Mouse (Mus musculus): ENCODE measurements around the gene Gcgr. TPM values are rescaled to one million over a fixed set of nuclear protein-coding genes. Genes with fewer than 3 reads are reported as not detected.

The Gcgr gene
- polyA plus RNA-seq, 1 experiment from 2014 or later, result not detected

GRCm38 (mm10) chr11:120491317-120492023 is 39.0 kb upstream of the Gcgr start, which contains the start of gene Slc25a10:
Gene Slc25a10, plus strand, starts transcription at chr11:120491840.
- H3K27me3 ChIP-seq (ENCODE audit: control insufficient read depth, insufficient read depth, low read length), result no peaks in the 10 kb centered on the region
- peaks cover 11% of the 10 kb centered on the region; the same call in 1 of the 2 replicates for H3K36me3 ChIP-seq (ENCODE audit: control insufficient read depth, insufficient read depth, low read length)
- no peaks in the 10 kb centered on the region for H3K9me3 ChIP-seq (ENCODE audit: control insufficient read depth, low read length)
- peak within 1 kb of the TSS; percentile 74 for H3K4me2 ChIP-seq (ENCODE audit: low read depth, low read length, severe bottlenecking)
- DNase-seq (ENCODE audit: low spot score) (peak; percentile 93), ATAC-seq (replicated peaks; ENCODE audit: low FRiP score) (peak; percentile 90)
- H3K27ac ChIP-seq (ENCODE audit: low read depth, low read length), result peak within 1 kb of the TSS; percentile 65; the same call in 1 of the 2 replicates
- peak within 1 kb of the TSS; percentile 79 for H3K9ac ChIP-seq (ENCODE audit: low read length)
- peaks cover 20% of the 10 kb centered on the region for H3K4me1 ChIP-seq (replicated peaks; ENCODE audit: control insufficient read depth, insufficient read depth, low read length)
- H3K4me3 ChIP-seq (ENCODE audit: low read depth, low read length), result peak within 1 kb of the TSS; percentile 92
- WGBS, result under 1% methylated on average over 35 of the region's 35 CpGs

GRCm38 (mm10) chr11:120492024-120492877 is 38.2 kb upstream of the Gcgr start:
- DNase-seq (ENCODE audit: low spot score) (no peak), ATAC-seq (replicated peaks; ENCODE audit: low FRiP score) (no peak; the same call in none of the 2 replicates)
- WGBS, result 0% methylated on average over 48 of the region's 48 CpGs

GRCm38 (mm10) chr11:120492878-120493203 is 37.7 kb upstream of the Gcgr start:
- peaks cover 11% of the 10 kb centered on the region; the same call in 1 of the 2 replicates for H3K36me3 ChIP-seq (ENCODE audit: control insufficient read depth, insufficient read depth, low read length)
- peak overlapping the region; percentile 74 for H3K4me2 ChIP-seq (ENCODE audit: low read depth, low read length, severe bottlenecking)
- H3K4me1 ChIP-seq (replicated peaks; ENCODE audit: control insufficient read depth, insufficient read depth, low read length), result peaks cover 20% of the 10 kb centered on the region
- H3K4me3 ChIP-seq (ENCODE audit: low read depth, low read length), result peak overlapping the region; percentile 92
- ATAC-seq (replicated peaks; ENCODE audit: low FRiP score), result no peak
- WGBS, result 25% methylated on average over 3 of the region's 3 CpGs
- DNase-seq (ENCODE audit: low spot score), result no peak
- no peaks in the 10 kb centered on the region for H3K27me3 ChIP-seq (ENCODE audit: control insufficient read depth, insufficient read depth, low read length)
- peak overlapping the region; percentile 79 for H3K9ac ChIP-seq (ENCODE audit: low read length)
- no peaks in the 10 kb centered on the region for H3K9me3 ChIP-seq (ENCODE audit: control insufficient read depth, low read length)
- H3K27ac ChIP-seq (ENCODE audit: low read depth, low read length), result no peak overlapping the region

More at GRCm38 (mm10) chr11:120492024-120492877, 38.2 kb upstream of the Gcgr start:
- Histone ChIP-seq H3K36me3 (ENCODE audit: control insufficient read depth, insufficient read depth, low read length) (peaks cover 13% of the 10 kb centered on the region; the same call in 1 of the 2 replicates), H3K9ac (ENCODE audit: low read length) (peak overlapping the region; percentile 79), H3K4me1 (replicated peaks; ENCODE audit: control insufficient read depth, insufficient read depth, low read length) (peaks cover 20% of the 10 kb centered on the region), H3K27me3 (ENCODE audit: control insufficient read depth, insufficient read depth, low read length) (no peaks in the 10 kb centered on the region), H3K4me2 (ENCODE audit: low read depth, low read length, severe bottlenecking) (peak overlapping the region; percentile 74), H3K9me3 (ENCODE audit: control insufficient read depth, low read length) (no peaks in the 10 kb centered on the region), H3K27ac (ENCODE audit: low read depth, low read length) (peak overlapping the region; percentile 65; the same call in 1 of the 2 replicates), H3K4me3 (ENCODE audit: low read depth, low read length) (peak overlapping the region; percentile 92)

- 75% methylated on average over 3 of the region's 3 CpGs for WGBS
- ATAC-seq (replicated peaks; ENCODE audit: low FRiP score), result no peak
- Histone ChIP-seq H3K4me1 (replicated peaks; ENCODE audit: control insufficient read depth, insufficient read depth, low read length) (peaks cover 20% of the 10 kb centered on the region), H3K27me3 (ENCODE audit: control insufficient read depth, insufficient read depth, low read length) (no peaks in the 10 kb centered on the region), H3K4me2 (ENCODE audit: low read depth, low read length, severe bottlenecking) (peak overlapping the region; percentile 74), H3K9ac (ENCODE audit: low read length) (peak overlapping the region; percentile 79), H3K36me3 (ENCODE audit: control insufficient read depth, insufficient read depth, low read length) (peaks cover 8% of the 10 kb centered on the region; the same call in 1 of the 2 replicates), H3K4me3 (ENCODE audit: low read depth, low read length) (peak overlapping the region; percentile 92; the same call in 1 of the 2 replicates), H3K9me3 (ENCODE audit: control insufficient read depth, low read length) (no peaks in the 10 kb centered on the region), H3K27ac (ENCODE audit: low read depth, low read length) (no peak overlapping the region)
- DNase-seq (ENCODE audit: low spot score), result no peak
Measured at GRCm38 (mm10) chr11:120493351-120493750, 37.1 kb upstream of the Gcgr start.

- ATAC-seq (replicated peaks; ENCODE audit: low FRiP score) (no peak), DNase-seq (ENCODE audit: low spot score) (no peak)
- H3K9me3 ChIP-seq (ENCODE audit: control insufficient read depth, low read length), result no peaks in the 10 kb centered on the region
- peaks cover 20% of the 10 kb centered on the region for H3K4me1 ChIP-seq (replicated peaks; ENCODE audit: control insufficient read depth, insufficient read depth, low read length)
- no peak overlapping the region for H3K27ac ChIP-seq (ENCODE audit: low read depth, low read length)
- peaks cover 4% of the 10 kb centered on the region; the same call in 1 of the 2 replicates for H3K36me3 ChIP-seq (ENCODE audit: control insufficient read depth, insufficient read depth, low read length)
- no peaks in the 10 kb centered on the region for H3K27me3 ChIP-seq (ENCODE audit: control insufficient read depth, insufficient read depth, low read length)
- WGBS, result 77% methylated on average over 3 of the region's 3 CpGs
- H3K9ac ChIP-seq (ENCODE audit: low read length), result no peak overlapping the region
- H3K4me2 ChIP-seq (ENCODE audit: low read depth, low read length, severe bottlenecking), result no peak overlapping the region
- no peak overlapping the region for H3K4me3 ChIP-seq (ENCODE audit: low read depth, low read length)
Measured at GRCm38 (mm10) chr11:120493911-120494310, 36.6 kb upstream of the Gcgr start.

- no peak for DNase-seq (ENCODE audit: low spot score)
- WGBS, result 96% methylated on average over 3 of the region's 3 CpGs
- Histone ChIP-seq H3K9me3 (ENCODE audit: control insufficient read depth, low read length) (no peaks in the 10 kb centered on the region), H3K4me1 (replicated peaks; ENCODE audit: control insufficient read depth, insufficient read depth, low read length) (peaks cover 11% of the 10 kb centered on the region), H3K9ac (ENCODE audit: low read length) (no peak overlapping the region), H3K27ac (ENCODE audit: low read depth, low read length) (no peak overlapping the region), H3K4me2 (ENCODE audit: low read depth, low read length, severe bottlenecking) (no peak overlapping the region), H3K4me3 (ENCODE audit: low read depth, low read length) (no peak overlapping the region), H3K27me3 (ENCODE audit: control insufficient read depth, insufficient read depth, low read length) (no peaks in the 10 kb centered on the region), H3K36me3 (ENCODE audit: control insufficient read depth, insufficient read depth, low read length) (peaks cover 2% of the 10 kb centered on the region; the same call in 1 of the 2 replicates)
- no peak for ATAC-seq (replicated peaks; ENCODE audit: low FRiP score)
Measured at GRCm38 (mm10) chr11:120497436-120497835, 33.1 kb upstream of the Gcgr start.

- Histone ChIP-seq H3K9me3 (ENCODE audit: control insufficient read depth, low read length) (no peaks in the 10 kb centered on the region), H3K4me3 (ENCODE audit: low read depth, low read length) (no peak overlapping the region), H3K4me2 (ENCODE audit: low read depth, low read length, severe bottlenecking) (no peak overlapping the region), H3K27me3 (ENCODE audit: control insufficient read depth, insufficient read depth, low read length) (no peaks in the 10 kb centered on the region), H3K27ac (ENCODE audit: low read depth, low read length) (no peak overlapping the region), H3K36me3 (ENCODE audit: control insufficient read depth, insufficient read depth, low read length) (peaks cover 2% of the 10 kb centered on the region; the same call in 1 of the 2 replicates), H3K9ac (ENCODE audit: low read length) (no peak overlapping the region), H3K4me1 (replicated peaks; ENCODE audit: control insufficient read depth, insufficient read depth, low read length) (peaks cover 5% of the 10 kb centered on the region)
- DNase-seq (ENCODE audit: low spot score) (peak; percentile 44), ATAC-seq (replicated peaks; ENCODE audit: low FRiP score) (no peak)
- WGBS, result 95% methylated on average over 12 of the region's 12 CpGs
Measured at GRCm38 (mm10) chr11:120498226-120498625, 32.3 kb upstream of the Gcgr start.

GRCm38 (mm10) chr11:120498891-120499290 is 31.6 kb upstream of the Gcgr start:
- Histone ChIP-seq H3K4me1 (replicated peaks; ENCODE audit: control insufficient read depth, insufficient read depth, low read length) (no peaks in the 10 kb centered on the region; the same call in none of the 2 replicates), H3K4me3 (ENCODE audit: low read depth, low read length) (no peak overlapping the region), H3K36me3 (ENCODE audit: control insufficient read depth, insufficient read depth, low read length) (peaks cover 2% of the 10 kb centered on the region; the same call in 1 of the 2 replicates), H3K9ac (ENCODE audit: low read length) (no peak overlapping the region), H3K27me3 (ENCODE audit: control insufficient read depth, insufficient read depth, low read length) (no peaks in the 10 kb centered on the region), H3K4me2 (ENCODE audit: low read depth, low read length, severe bottlenecking) (no peak overlapping the region), H3K27ac (ENCODE audit: low read depth, low read length) (no peak overlapping the region), H3K9me3 (ENCODE audit: control insufficient read depth, low read length) (no peaks in the 10 kb centered on the region)
- DNase-seq (ENCODE audit: low spot score) (peak; percentile 47), ATAC-seq (replicated peaks; ENCODE audit: low FRiP score) (no peak)
- 86% methylated on average over 5 of the region's 5 CpGs for WGBS
